Mouse (Mus musculus) lung, postnatal 0 days (tissue): ENCODE results near the gene Junb. TPM values are rescaled to one million over a fixed set of nuclear protein-coding genes. Genes with fewer than 3 reads are reported as not detected.
A peak's percentile ranks its signal among the peaks of the same experiment; 100 is the strongest.

ENCODE experiments used
- ATAC-seq: fragments of 200-750 bp; cut with Nextera tagmentation; 2 replicates; pipeline ENCODE4 v1.8.0; 2017; ENCODE audit warnings: moderate library complexity
- DNase-seq: peaks from one replicate; pipeline ENCODE4 v3.0.0-alpha.2; 2016; ENCODE audit warnings: low spot score
- H3K27ac ChIP-seq: fragments of 300-500 bp; sonication (generic); 2 replicates; pipeline ENCODE4 v1.5.1; 2014; ENCODE audit warnings: antibody characterized with exemption, mild to moderate bottlenecking, low read length, mixed read lengths
- H3K27me3 ChIP-seq: fragments of 300-500 bp; sonication (generic); replicated peaks from 2 replicates; pipeline ENCODE4 v1.6.1; 2014; ENCODE audit warnings: low read length, mixed read lengths; ENCODE audit not compliant: insufficient read depth
- H3K36me3 ChIP-seq: fragments of 300-500 bp; sonication (generic); 2 replicates; pipeline ENCODE4 v1.6.1; 2014; ENCODE audit warnings: low read length, mixed read lengths; ENCODE audit not compliant: insufficient read depth
- H3K4me1 ChIP-seq: fragments of 300-500 bp; sonication (generic); 2 replicates; pipeline ENCODE4 v1.6.1; 2014; ENCODE audit warnings: antibody characterized with exemption, low read depth, low read length, mixed read lengths; ENCODE audit not compliant: insufficient read depth
- H3K4me2 ChIP-seq: fragments of 300-500 bp; sonication (generic); replicated peaks from 2 replicates; pipeline ENCODE4 v1.6.1; 2014; ENCODE audit warnings: low read depth, mild to moderate bottlenecking, low read length, moderate library complexity, mixed read lengths
- H3K4me3 ChIP-seq: fragments of 300-500 bp; sonication (generic); 2 replicates; pipeline ENCODE4 v1.5.1; 2014; ENCODE audit warnings: low read depth, low read length
- H3K9ac ChIP-seq: fragments of 300-500 bp; sonication (generic); replicated peaks from 2 replicates; pipeline ENCODE4 v1.6.1; 2014; ENCODE audit warnings: low read depth, mild to moderate bottlenecking
- H3K9me3 ChIP-seq: fragments of 300-500 bp; sonication (generic); 2 replicates; pipeline ENCODE4 v1.6.1; 2016; ENCODE audit warnings: low read length, mixed read lengths
- CTCF ChIP-seq: IDR thresholded peaks from 2 replicates; pipeline ENCODE4 v1.5.1; 2016; ENCODE audit warnings: antibody characterized with exemption, mild to moderate bottlenecking
- EP300 ChIP-seq: IDR thresholded peaks from 2 replicates; pipeline ENCODE4 v1.6.1; 2016; ENCODE audit warnings: antibody characterized with exemption, mild to moderate bottlenecking, control low read depth
- WGBS: fragments of 180-500 bp; shearing (Covaris S2); extraction: QIAGEN DNeasy Blood & Tissue Kit; methylation state at CpG from one replicate; pipeline ENCODE4 v1.1.7; 2014; 5-methylcytosine and 5-hydroxymethylcytosine counted together
- polyA plus RNA-seq: library from polyadenylated mRNA; unstranded; fragments of >200 nt; fragmentation: Nextera tagmentation; extraction: Ambion mirVana; gene quantifications from 2 replicates; pipeline ENCODE4 v1.2.1, GENCODE M21; 2015

Junb gene
- polyA plus RNA-seq, 1 experiment from 2014 or later, result 69.0 TPM

DNA sequence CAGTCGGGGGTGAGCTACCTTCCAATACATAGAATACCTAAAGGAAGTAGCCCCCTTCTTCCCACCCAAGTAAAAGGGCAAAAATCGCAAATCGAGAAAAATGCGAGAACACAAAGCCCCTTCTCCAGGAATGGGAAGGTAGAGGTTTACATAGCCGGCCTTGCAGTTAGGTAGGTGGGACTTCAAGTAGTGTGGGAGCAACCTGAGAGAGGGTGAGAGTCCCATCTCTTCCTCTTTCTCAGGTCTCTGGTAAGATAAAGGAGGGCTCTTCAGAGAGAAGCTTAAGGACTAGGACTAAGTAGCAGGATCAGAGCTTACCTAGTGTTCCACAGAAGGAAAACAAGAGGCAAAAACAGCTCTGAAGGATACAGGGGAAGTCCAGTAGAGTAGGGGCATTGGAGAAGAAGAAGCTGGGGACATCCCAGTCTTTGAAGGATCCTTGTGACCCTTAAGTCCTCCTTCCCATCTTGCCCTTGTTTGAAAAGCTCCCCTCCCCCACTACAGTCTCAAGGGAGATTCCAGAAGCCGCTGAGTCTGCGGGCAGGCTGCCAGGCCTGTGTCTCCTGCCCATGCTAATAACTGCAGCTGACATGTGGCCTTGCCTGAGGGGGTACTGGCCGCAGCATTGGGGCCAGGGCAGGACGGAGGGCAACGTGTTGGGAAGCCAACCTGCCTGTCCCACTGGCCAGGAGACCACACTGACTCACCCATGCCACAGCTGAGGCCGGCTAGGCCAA lies 2.3 kb upstream of the Junb start:
- ATAC-seq (no peak), DNase-seq (peak; percentile 93)
- TF ChIP-seq CTCF (no peak), EP300 (peak; percentile 79)
- Histone ChIP-seq H3K27me3 (no peaks in the 10 kb centered on the region), H3K4me3 (peak overlapping the region; percentile 33; the same call in 1 of the 2 replicates), H3K27ac (peak overlapping the region; percentile 99), H3K36me3 (no peaks in the 10 kb centered on the region), H3K9me3 (no peaks in the 10 kb centered on the region), H3K4me2 (peak overlapping the region; percentile 89), H3K9ac (peak overlapping the region; percentile 48; the same call in 1 of the 2 replicates), H3K4me1 (peaks cover 55% of the 10 kb centered on the region)
- 22% methylated on average over 11 of the region's 11 CpGs for WGBS

- H3K27ac ChIP-seq, result peak overlapping the region; percentile 99
- H3K9ac ChIP-seq, result peak overlapping the region; percentile 48
- H3K4me3 ChIP-seq, result peak overlapping the region; percentile 33
- DNase-seq, result peak; percentile 97
- peak; percentile 58 for ATAC-seq
- H3K9me3 ChIP-seq, result no peaks in the 10 kb centered on the region
- TF ChIP-seq CTCF (peak; percentile 4; the same call in 1 of the 2 replicates), EP300 (peak; percentile 71)
- H3K4me1 ChIP-seq, result peaks cover 46% of the 10 kb centered on the region
- H3K4me2 ChIP-seq, result peak overlapping the region; percentile 89
- 1% methylated on average over 37 of the region's 42 CpGs for WGBS
- no peaks in the 10 kb centered on the region for H3K27me3 ChIP-seq
- no peaks in the 10 kb centered on the region for H3K36me3 ChIP-seq
These were observed 1.3 kb upstream of the Junb start for GRCm38 (mm10) chr8:84979599-84980421.

- DNase-seq, result peak; percentile 86
- H3K27me3 ChIP-seq, result no peaks in the 10 kb centered on the region
- ATAC-seq, result no peak
- H3K36me3 ChIP-seq, result no peaks in the 10 kb centered on the region
- no peaks in the 10 kb centered on the region for H3K9me3 ChIP-seq
- TF ChIP-seq EP300 (no peak), CTCF (no peak)
- H3K4me2 ChIP-seq, result peak overlapping the region; percentile 89
- peak overlapping the region; percentile 96 for H3K9ac ChIP-seq
- H3K27ac ChIP-seq, result peak overlapping the region; percentile 99
- H3K4me3 ChIP-seq, result peak overlapping the region; percentile 93
- peaks cover 33% of the 10 kb centered on the region for H3K4me1 ChIP-seq
- under 1% methylated on average over 63 of the region's 70 CpGs for WGBS
These were observed 877 bp downstream of the Junb start for GRCm38 (mm10) chr8:84977435-84978247.

GRCm38 (mm10) chr8:84976763-84977434 lies 1.6 kb downstream of the Junb start:
- H3K27ac ChIP-seq, result peak overlapping the region; percentile 99
- H3K4me1 ChIP-seq, result peaks cover 26% of the 10 kb centered on the region
- DNase-seq (no peak), ATAC-seq (no peak)
- peak overlapping the region; percentile 89 for H3K4me2 ChIP-seq
- H3K9ac ChIP-seq, result peak overlapping the region; percentile 96
- peak overlapping the region; percentile 93 for H3K4me3 ChIP-seq
- TF ChIP-seq EP300, result no peak
- no peak; the same call in 1 of the 2 replicates for TF ChIP-seq CTCF
- 2% methylated on average over 25 of the region's 25 CpGs for WGBS
- H3K27me3 ChIP-seq, result no peaks in the 10 kb centered on the region
- peaks cover under 1% of the 10 kb centered on the region; the same call in 1 of the 2 replicates for H3K36me3 ChIP-seq
- no peaks in the 10 kb centered on the region for H3K9me3 ChIP-seq

DNA sequence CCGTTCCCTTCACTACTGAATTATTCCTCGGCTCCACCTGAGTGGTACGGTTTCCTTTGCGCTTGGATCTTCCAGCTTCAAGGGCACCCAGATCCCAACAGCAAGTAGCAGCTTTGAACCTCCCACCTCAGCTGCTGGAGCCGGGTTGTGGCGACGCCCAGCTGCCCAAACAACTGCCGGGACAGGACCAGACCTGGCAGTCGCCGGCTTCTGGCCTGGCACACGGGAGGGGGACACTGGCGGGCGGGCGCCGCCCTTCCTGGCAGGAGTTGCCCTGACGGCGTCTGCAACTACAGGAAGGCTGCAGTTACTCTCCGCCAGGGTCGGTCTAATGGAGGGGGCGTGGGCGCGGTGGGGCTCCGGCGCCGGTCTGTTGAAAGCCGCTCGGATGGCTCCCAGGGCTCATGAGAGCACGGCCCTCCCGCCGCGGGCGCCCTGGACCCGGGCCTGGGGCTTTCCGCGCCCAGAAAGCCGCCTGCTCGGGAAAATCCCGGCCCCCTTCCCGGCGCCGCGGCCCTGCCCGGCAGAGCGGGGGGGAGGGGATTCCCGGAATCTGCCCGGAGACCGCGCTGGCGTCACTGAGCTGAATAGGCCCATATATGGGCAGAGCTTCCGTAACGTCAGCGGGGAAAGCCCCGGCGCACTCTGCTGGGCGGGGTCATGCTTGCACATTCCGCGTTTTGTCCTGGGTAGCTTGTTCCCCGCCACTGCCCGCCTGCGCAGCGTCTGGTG lies 2.3 kb downstream of the Junb start:
- Histone ChIP-seq H3K9ac (peak overlapping the region; percentile 96), H3K4me1 (peaks cover 19% of the 10 kb centered on the region), H3K36me3 (peaks cover 3% of the 10 kb centered on the region; the same call in 1 of the 2 replicates), H3K9me3 (no peaks in the 10 kb centered on the region), H3K4me2 (peak overlapping the region; percentile 89), H3K4me3 (peak overlapping the region; percentile 93), H3K27ac (peak overlapping the region; percentile 99), H3K27me3 (no peaks in the 10 kb centered on the region)
- peak; percentile 98 for DNase-seq
- under 1% methylated on average over 53 of the region's 61 CpGs for WGBS
- peak; percentile 62 for TF ChIP-seq EP300
- peak; percentile 17; the same call in 1 of the 2 replicates for TF ChIP-seq CTCF
- peak; percentile 69 for ATAC-seq
